Mouse (Mus musculus) intestine, embryonic 14.5 days (tissue): ENCODE results near the gene Gm42906. TPM values are rescaled to one million over a fixed set of nuclear protein-coding genes. Genes with fewer than 3 reads are reported as not detected.

ENCODE experiments used
- ATAC-seq: fragments of 200-750 bp; cut with Nextera tagmentation; replicated peaks from 2 replicates; pipeline ENCODE4 v1.8.0; 2017; ENCODE audit warnings: low read depth, moderate number of reproducible peaks, moderate TSS enrichment, moderate library complexity; ENCODE audit not compliant: low FRiP score, low TSS enrichment
- DNase-seq: peaks from one replicate; pipeline ENCODE4 v3.0.0-alpha.2; 2018; ENCODE audit warnings: low spot score
- H3K27ac ChIP-seq: fragments of 300-500 bp; sonication (generic); 2 replicates; pipeline ENCODE4 v1.5.1; 2014; ENCODE audit warnings: low read depth, mild to moderate bottlenecking, control low read depth
- H3K27me3 ChIP-seq: fragments of 300-500 bp; sonication (generic); replicated peaks from 2 replicates; pipeline ENCODE4 v1.6.1; 2014; ENCODE audit warnings: low read length, control low read depth; ENCODE audit not compliant: control insufficient read depth, insufficient read depth
- H3K36me3 ChIP-seq: fragments of 300-500 bp; sonication (generic); 2 replicates; pipeline ENCODE4 v1.6.1; 2014; ENCODE audit warnings: low read length, control low read depth; ENCODE audit not compliant: control insufficient read depth, insufficient read depth
- H3K4me1 ChIP-seq: fragments of 300-500 bp; sonication (generic); replicated peaks from 2 replicates; pipeline ENCODE4 v1.6.1; 2014; ENCODE audit warnings: low read length, control low read depth, mixed read lengths; ENCODE audit not compliant: control insufficient read depth, insufficient read depth
- H3K4me2 ChIP-seq: fragments of 300-500 bp; sonication (generic); 2 replicates; pipeline ENCODE4 v1.6.1; 2014; ENCODE audit warnings: low read length
- H3K4me3 ChIP-seq: fragments of 300-500 bp; sonication (generic); 2 replicates; pipeline ENCODE4 v1.5.1; 2014; ENCODE audit warnings: low read depth, low read length, control low read depth, mixed read lengths
- H3K9ac ChIP-seq: fragments of 300-500 bp; sonication (generic); 2 replicates; pipeline ENCODE4 v1.6.1; 2014; ENCODE audit warnings: mild to moderate bottlenecking, low read length
- H3K9me3 ChIP-seq: fragments of 300-500 bp; sonication (generic); 2 replicates; pipeline ENCODE4 v1.6.1; 2016; ENCODE audit warnings: low read length, control low read depth; ENCODE audit not compliant: control insufficient read depth
- WGBS: fragments of 180-500 bp; shearing (Covaris S2); extraction: QIAGEN DNeasy Blood & Tissue Kit; methylation state at CpG from one replicate; pipeline ENCODE4 v1.1.7; 2014; 5-methylcytosine and 5-hydroxymethylcytosine counted together
- polyA plus RNA-seq: library from polyadenylated mRNA; unstranded; fragments of >200 nt; fragmentation: Nextera tagmentation; extraction: Ambion mirVana; gene quantifications from 2 replicates; pipeline ENCODE4 v1.2.1, GENCODE M21; 2014

The Gm42906 gene
- polyA plus RNA-seq, 1 experiment from 2014 or later: not detected

DNA sequence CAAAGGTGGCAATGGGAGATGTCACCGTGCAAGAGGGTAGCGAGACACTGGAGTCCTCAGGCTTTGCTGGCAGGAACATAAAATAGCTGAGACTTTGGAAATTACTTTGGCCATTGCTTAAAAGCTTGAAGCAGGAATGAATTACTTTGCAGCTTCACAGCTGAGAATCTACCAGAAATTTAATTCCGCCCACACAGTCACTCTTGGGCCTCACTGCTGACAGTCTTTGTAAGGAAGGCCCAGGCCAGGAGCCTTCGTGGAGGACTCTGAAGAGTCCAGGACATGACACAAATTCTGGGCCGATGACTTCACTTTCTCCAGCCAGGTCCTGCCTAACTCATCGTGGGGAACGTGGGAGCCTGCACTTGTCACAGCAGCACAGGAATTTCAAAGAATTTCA, 405.9 kb downstream of the Gm42906 start:
- WGBS: 79% methylated on average over 7 of the region's 7 CpGs
- no peak for DNase-seq
- peaks cover 19% of the 10 kb centered on the region for H3K4me1 ChIP-seq
- no peaks in the 10 kb centered on the region for H3K36me3 ChIP-seq
- ATAC-seq: no peak
- no peak overlapping the region for H3K9ac ChIP-seq
- no peak overlapping the region for H3K4me3 ChIP-seq
- no peak overlapping the region for H3K4me2 ChIP-seq
- no peaks in the 10 kb centered on the region for H3K27me3 ChIP-seq
- no peaks in the 10 kb centered on the region for H3K9me3 ChIP-seq
- H3K27ac ChIP-seq: no peak overlapping the region

- no peak for ATAC-seq
- 76% methylated on average over 14 of the region's 14 CpGs for WGBS
Measured at GRCm38 (mm10) chr5:151020831-151021230, 407.1 kb downstream of the Gm42906 start.

GRCm38 (mm10) chr5:151020031-151020820, 407.7 kb downstream of the Gm42906 start:
- no peak for DNase-seq

More at GRCm38 (mm10) chr5:151020831-151021230, 407.1 kb downstream of the Gm42906 start:
- peaks cover 19% of the 10 kb centered on the region for H3K4me1 ChIP-seq
- no peaks in the 10 kb centered on the region for H3K9me3 ChIP-seq
- no peak for DNase-seq
- no peak overlapping the region for H3K4me2 ChIP-seq
- no peak overlapping the region for H3K27ac ChIP-seq
- no peaks in the 10 kb centered on the region for H3K36me3 ChIP-seq
- no peak overlapping the region for H3K9ac ChIP-seq
- H3K27me3 ChIP-seq: no peaks in the 10 kb centered on the region
- H3K4me3 ChIP-seq: no peak overlapping the region

GRCm38 (mm10) chr5:151018959-151019358, 409.0 kb downstream of the Gm42906 start:
- no peak overlapping the region for H3K9ac ChIP-seq
- ATAC-seq (no peak), DNase-seq (no peak)
- H3K36me3 ChIP-seq: no peaks in the 10 kb centered on the region
- H3K9me3 ChIP-seq: 0 out of 2 replicates have a peak, but pooled peaks cover 3% of the 10 kb centered on the region
- peaks cover 19% of the 10 kb centered on the region for H3K4me1 ChIP-seq
- no peak overlapping the region for H3K27ac ChIP-seq
- no peaks in the 10 kb centered on the region for H3K27me3 ChIP-seq
- WGBS: 36% methylated on average over 5 of the region's 5 CpGs
- H3K4me3 ChIP-seq: no peak overlapping the region
- H3K4me2 ChIP-seq: no peak overlapping the region

More at GRCm38 (mm10) chr5:151020031-151020820, 407.7 kb downstream of the Gm42906 start:
- H3K27ac ChIP-seq: no peak overlapping the region
- ATAC-seq: no peak
- H3K27me3 ChIP-seq: no peaks in the 10 kb centered on the region
- WGBS: 74% methylated on average over 13 of the region's 13 CpGs
- H3K4me2 ChIP-seq: no peak overlapping the region
- H3K36me3 ChIP-seq: no peaks in the 10 kb centered on the region
- no peaks in the 10 kb centered on the region for H3K9me3 ChIP-seq
- H3K4me3 ChIP-seq: no peak overlapping the region
- H3K9ac ChIP-seq: no peak overlapping the region
- H3K4me1 ChIP-seq: peaks cover 19% of the 10 kb centered on the region

DNA sequence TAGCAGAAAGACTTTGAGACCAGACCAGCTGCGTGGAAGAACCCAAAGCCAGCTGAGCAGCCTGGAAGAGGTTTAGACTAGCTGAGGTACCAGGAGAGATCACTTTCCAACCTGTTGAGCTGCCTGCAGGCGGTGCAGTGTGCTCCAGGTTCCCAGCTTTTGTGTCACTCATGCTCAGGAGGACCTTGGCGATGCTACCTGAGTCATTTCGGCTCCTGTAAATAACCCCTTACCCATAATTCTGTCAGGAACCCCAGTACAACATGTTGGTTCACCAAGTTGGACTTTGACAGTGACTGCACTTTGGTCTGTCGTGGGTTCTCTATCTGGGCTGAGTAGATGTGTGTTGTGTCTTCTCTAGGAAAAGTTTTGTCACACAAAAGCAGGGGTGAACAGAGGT, 409.5 kb downstream of the Gm42906 start:
- 83% methylated on average over 5 of the region's 5 CpGs for WGBS
- no peak overlapping the region for H3K9ac ChIP-seq
- H3K9me3 ChIP-seq: 0 out of 2 replicates have a peak, but pooled peaks cover 3% of the 10 kb centered on the region
- no peaks in the 10 kb centered on the region for H3K36me3 ChIP-seq
- ATAC-seq (no peak), DNase-seq (no peak)
- H3K4me3 ChIP-seq: no peak overlapping the region
- no peaks in the 10 kb centered on the region for H3K27me3 ChIP-seq
- H3K27ac ChIP-seq: no peak overlapping the region
- no peak overlapping the region for H3K4me2 ChIP-seq
- H3K4me1 ChIP-seq: peaks cover 19% of the 10 kb centered on the region

Other genes starting within 250 kb of the Gm42906 start
- 13.0 and 15.3 TPM in 2 replicates for gene Stard13, start 194.3 kb downstream of the Gm42906 start, polyA plus RNA-seq
- gene Vmn2r18, start 177.9 kb upstream of the Gm42906 start, polyA plus RNA-seq: 0.12 TPM in 1 of 2 replicates, not detected in the other
- 95.3 and 108 TPM in 2 replicates for gene Rfc3, start 223.1 kb upstream of the Gm42906 start, polyA plus RNA-seq